Mouse (Mus musculus) embryonic facial prominence, embryonic 14.5 days (tissue): ENCODE measurements around the gene Rab4b. TPM values are rescaled to one million over a fixed set of nuclear protein-coding genes. Genes with fewer than 3 reads are reported as not detected.

Source experiments
- ATAC-seq: fragments of 200-750 bp; cut with Nextera tagmentation; 2 replicates; pipeline ENCODE4 v1.8.0; 2017; ENCODE audit warnings: low read depth, moderate number of reproducible peaks, moderate TSS enrichment
- DNase-seq: peaks from one replicate; pipeline ENCODE4 v3.0.0-alpha.2; 2015; ENCODE audit warnings: low spot score
- H3K27ac ChIP-seq: fragments of 300-500 bp; sonication (generic); replicated peaks from 2 replicates; pipeline ENCODE4 v1.5.1; 2014; ENCODE audit warnings: low read depth, mild to moderate bottlenecking, low read length, moderate library complexity
- H3K27me3 ChIP-seq: fragments of 300-500 bp; sonication (generic); replicated peaks from 2 replicates; pipeline ENCODE4 v1.6.1; 2014; ENCODE audit warnings: low read length; ENCODE audit not compliant: control insufficient read depth, insufficient read depth
- H3K36me3 ChIP-seq: fragments of 300-500 bp; sonication (generic); 2 replicates; pipeline ENCODE4 v1.6.1; 2014; ENCODE audit warnings: low read length, mixed read lengths; ENCODE audit not compliant: control insufficient read depth, insufficient read depth
- H3K4me1 ChIP-seq: fragments of 300-500 bp; sonication (generic); 2 replicates; pipeline ENCODE4 v1.6.1; 2014; ENCODE audit warnings: antibody characterized with exemption, low read length; ENCODE audit not compliant: control insufficient read depth, insufficient read depth
- H3K4me2 ChIP-seq: fragments of 300-500 bp; sonication (generic); 2 replicates; pipeline ENCODE4 v1.6.1; 2014; ENCODE audit warnings: low read depth, mild to moderate bottlenecking, low read length, moderate library complexity, mixed read lengths
- H3K4me3 ChIP-seq: fragments of 300-500 bp; sonication (generic); 2 replicates; pipeline ENCODE4 v1.5.1; 2014; ENCODE audit warnings: low read depth, mild to moderate bottlenecking, low read length
- H3K9ac ChIP-seq: fragments of 300-500 bp; sonication (generic); 2 replicates; pipeline ENCODE4 v1.6.1; 2014; ENCODE audit warnings: low read depth, mild to moderate bottlenecking, low read length, moderate library complexity, mixed read lengths
- H3K9me3 ChIP-seq: fragments of 300-500 bp; sonication (generic); 2 replicates; pipeline ENCODE4 v1.6.1; 2016; ENCODE audit warnings: low read length; ENCODE audit not compliant: control insufficient read depth
- WGBS: fragments of 180-500 bp; shearing (Covaris S2); extraction: QIAGEN DNeasy Blood & Tissue Kit; methylation state at CpG from one replicate; pipeline ENCODE4 v1.1.7; 2014; 5-methylcytosine and 5-hydroxymethylcytosine counted together
- polyA plus RNA-seq: library from polyadenylated mRNA; unstranded; fragments of >200 nt; fragmentation: Nextera tagmentation; extraction: Ambion mirVana; gene quantifications from 2 replicates; pipeline ENCODE4 v1.2.1, GENCODE M21; 2014

Rab4b gene
- polyA plus RNA-seq, 1 experiment from 2014 or later: 58.2 TPM

- no peaks in the 10 kb centered on the region for H3K27me3 ChIP-seq
- ATAC-seq: peak; percentile 93
- H3K4me3 ChIP-seq: no peak overlapping the region
- H3K4me1 ChIP-seq: peaks cover 22% of the 10 kb centered on the region
- no peak overlapping the region for H3K4me2 ChIP-seq
- peaks cover 56% of the 10 kb centered on the region for H3K36me3 ChIP-seq
- no peaks in the 10 kb centered on the region for H3K9me3 ChIP-seq
- DNase-seq: peak; percentile 92
- H3K27ac ChIP-seq: no peak overlapping the region
- H3K9ac ChIP-seq: no peak overlapping the region; the same call in 1 of the 2 replicates
- 12% methylated on average over 8 of the region's 8 CpGs for WGBS
These were observed 18.8 kb downstream of the Rab4b start for GRCm38 (mm10) chr7:27159882-27160281.

GRCm38 (mm10) chr7:27159256-27159655 lies 19.4 kb downstream of the Rab4b start:
- ATAC-seq (no peak), DNase-seq (no peak)
- Histone ChIP-seq H3K4me3 (no peak overlapping the region), H3K36me3 (peaks cover 50% of the 10 kb centered on the region), H3K9me3 (no peaks in the 10 kb centered on the region), H3K4me2 (no peak overlapping the region), H3K4me1 (peaks cover 18% of the 10 kb centered on the region), H3K27ac (no peak overlapping the region), H3K27me3 (no peaks in the 10 kb centered on the region), H3K9ac (no peak overlapping the region)
- WGBS: 95% methylated on average over 6 of the region's 6 CpGs

GRCm38 (mm10) chr7:27158171-27158570 lies 20.5 kb downstream of the Rab4b start:
- WGBS: 89% methylated on average over 9 of the region's 9 CpGs
- H3K9me3 ChIP-seq: no peaks in the 10 kb centered on the region
- no peak overlapping the region for H3K4me2 ChIP-seq
- no peak overlapping the region for H3K27ac ChIP-seq
- DNase-seq: no peak
- H3K4me3 ChIP-seq: no peak overlapping the region
- no peak for ATAC-seq
- H3K27me3 ChIP-seq: no peaks in the 10 kb centered on the region
- H3K9ac ChIP-seq: no peak overlapping the region
- H3K4me1 ChIP-seq: peaks cover 14% of the 10 kb centered on the region
- H3K36me3 ChIP-seq: peaks cover 47% of the 10 kb centered on the region

- 77% methylated on average over 13 of the region's 13 CpGs for WGBS
- Histone ChIP-seq H3K9me3 (no peaks in the 10 kb centered on the region), H3K27ac (no peak overlapping the region), H3K4me3 (no peak overlapping the region), H3K4me1 (peaks cover 13% of the 10 kb centered on the region), H3K36me3 (peaks cover 30% of the 10 kb centered on the region), H3K27me3 (no peaks in the 10 kb centered on the region), H3K4me2 (no peak overlapping the region), H3K9ac (no peak overlapping the region)
- ATAC-seq (no peak), DNase-seq (no peak)
These were observed 22.7 kb downstream of the Rab4b start for GRCm38 (mm10) chr7:27156005-27156404.

- H3K4me2 ChIP-seq: no peak within 1 kb of the TSS
- whole genome bisulfite sequencing: 38% methylated on average over 9 of the region's 10 CpGs
- H3K36me3 ChIP-seq: peaks cover 13% of the 10 kb centered on the region
- DNase-seq (peak; percentile 85), ATAC-seq (peak; percentile 84)
- peaks cover 6% of the 10 kb centered on the region; the same call in 1 of the 2 replicates for H3K4me1 ChIP-seq
- H3K9me3 ChIP-seq: no peaks in the 10 kb centered on the region
- H3K27me3 ChIP-seq: no peaks in the 10 kb centered on the region
- H3K27ac ChIP-seq: peak within 1 kb of the TSS; percentile 48; the same call in 1 of the 2 replicates
- H3K4me3 ChIP-seq: no peak within 1 kb of the TSS
- H3K9ac ChIP-seq: no peak within 1 kb of the TSS
These were observed 25.4 kb downstream of the Rab4b start, which contains the start of gene Cyp2t4 for GRCm38 (mm10) chr7:27153205-27153764. TSS of gene Cyp2t4 (plus strand) at chr7:27153714.

GRCm38 (mm10) chr7:27136410-27136996 lies 42.2 kb downstream of the Rab4b start:
- no peaks in the 10 kb centered on the region for H3K36me3 ChIP-seq
- no peak overlapping the region for H3K4me2 ChIP-seq
- no peak overlapping the region; the same call in 1 of the 2 replicates for H3K27ac ChIP-seq
- no peak overlapping the region for H3K9ac ChIP-seq
- 49% methylated on average over 8 of the region's 8 CpGs for WGBS
- 0 out of 2 replicates have a peak, but pooled peaks cover 5% of the 10 kb centered on the region for H3K9me3 ChIP-seq
- no peaks in the 10 kb centered on the region for H3K27me3 ChIP-seq
- H3K4me3 ChIP-seq: no peak overlapping the region
- DNase-seq (peak; percentile 56), ATAC-seq (peak; percentile 83)
- no peaks in the 10 kb centered on the region for H3K4me1 ChIP-seq

- DNase-seq (no peak), ATAC-seq (no peak)
- no peak overlapping the region for H3K27ac ChIP-seq
- no peak overlapping the region for H3K4me3 ChIP-seq
- no peaks in the 10 kb centered on the region for H3K4me1 ChIP-seq
- WGBS: 77% methylated on average over 4 of the region's 4 CpGs
- no peaks in the 10 kb centered on the region for H3K27me3 ChIP-seq
- no peaks in the 10 kb centered on the region for H3K36me3 ChIP-seq
- H3K9me3 ChIP-seq: no peaks in the 10 kb centered on the region
- H3K4me2 ChIP-seq: no peak overlapping the region
- H3K9ac ChIP-seq: no peak overlapping the region
These were observed 44.9 kb downstream of the Rab4b start for GRCm38 (mm10) chr7:27133757-27134156.

- H3K4me3 ChIP-seq: no peak overlapping the region
- no peaks in the 10 kb centered on the region for H3K9me3 ChIP-seq
- WGBS: 65% methylated on average over 12 of the region's 12 CpGs
- no peaks in the 10 kb centered on the region for H3K36me3 ChIP-seq
- no peak overlapping the region for H3K4me2 ChIP-seq
- H3K27ac ChIP-seq: no peak overlapping the region
- no peaks in the 10 kb centered on the region for H3K27me3 ChIP-seq
- H3K9ac ChIP-seq: no peak overlapping the region
- DNase-seq (no peak), ATAC-seq (no peak)
- H3K4me1 ChIP-seq: no peaks in the 10 kb centered on the region
These were observed 45.5 kb downstream of the Rab4b start for GRCm38 (mm10) chr7:27133156-27133555.

- Histone ChIP-seq H3K27me3 (no peaks in the 10 kb centered on the region), H3K27ac (no peak overlapping the region), H3K36me3 (no peaks in the 10 kb centered on the region), H3K9ac (no peak overlapping the region), H3K9me3 (no peaks in the 10 kb centered on the region), H3K4me2 (no peak overlapping the region), H3K4me3 (no peak overlapping the region), H3K4me1 (no peaks in the 10 kb centered on the region)
- ATAC-seq: no peak
- 15% methylated on average over 10 of the region's 10 CpGs for WGBS
- DNase-seq: peak; percentile 64
These were observed 46.1 kb downstream of the Rab4b start for GRCm38 (mm10) chr7:27132588-27132987.
